Mouse (Mus musculus) hindbrain, embryonic 16.5 days (tissue): ENCODE measurements around the gene Pkp4. TPM values are rescaled to one million over a fixed set of nuclear protein-coding genes. Genes with fewer than 3 reads are reported as not detected.

ENCODE experiments used
- ATAC-seq: fragments of 200-750 bp; cut with Nextera tagmentation; 2 replicates; pipeline ENCODE4 v1.8.0; 2017; ENCODE audit warnings: moderate TSS enrichment, moderate library complexity
- H3K27ac ChIP-seq: fragments of 300-500 bp; sonication (generic); 2 replicates; pipeline ENCODE4 v1.5.1; 2014; ENCODE audit warnings: low read depth, mild to moderate bottlenecking, control low read depth, low read length, moderate library complexity
- H3K27me3 ChIP-seq: fragments of 300-500 bp; sonication (generic); replicated peaks from 2 replicates; pipeline ENCODE4 v1.6.1; 2014; ENCODE audit warnings: low read length; ENCODE audit not compliant: control insufficient read depth, insufficient read depth
- H3K36me3 ChIP-seq: fragments of 300-500 bp; sonication (generic); 2 replicates; pipeline ENCODE4 v1.6.1; 2014; ENCODE audit warnings: mild to moderate bottlenecking, low read length, moderate library complexity, mixed read lengths; ENCODE audit not compliant: control insufficient read depth, insufficient read depth
- H3K4me1 ChIP-seq: fragments of 300-500 bp; sonication (generic); 2 replicates; pipeline ENCODE4 v1.6.1; 2014; ENCODE audit warnings: low read depth, low read length; ENCODE audit not compliant: control insufficient read depth, insufficient read depth
- H3K4me2 ChIP-seq: fragments of 300-500 bp; sonication (generic); 2 replicates; pipeline ENCODE4 v1.6.1; 2014; ENCODE audit warnings: mild to moderate bottlenecking, low read length, control low read depth, moderate library complexity
- H3K4me3 ChIP-seq: fragments of 300-500 bp; sonication (generic); 2 replicates; pipeline ENCODE4 v1.5.1; 2014; ENCODE audit warnings: mild to moderate bottlenecking, low read length, control low read depth, moderate library complexity
- H3K9ac ChIP-seq: fragments of 300-500 bp; sonication (generic); 2 replicates; pipeline ENCODE4 v1.6.1; 2014; ENCODE audit warnings: low read depth, mild to moderate bottlenecking, control low read depth, low read length, moderate library complexity
- H3K9me3 ChIP-seq: fragments of 300-500 bp; sonication (generic); 2 replicates; pipeline ENCODE4 v1.6.1; 2014; ENCODE audit warnings: mild to moderate bottlenecking, low read length, moderate library complexity; ENCODE audit not compliant: control insufficient read depth
- WGBS: fragments of 180-500 bp; shearing (Covaris S2); extraction: QIAGEN DNeasy Blood & Tissue Kit; methylation state at CpG from one replicate; pipeline ENCODE4 v1.1.7; 2014; 5-methylcytosine and 5-hydroxymethylcytosine counted together
- polyA plus RNA-seq: library from polyadenylated mRNA; unstranded; fragments of >200 nt; fragmentation: Nextera tagmentation; extraction: Ambion mirVana; gene quantifications from 2 replicates; pipeline ENCODE4 v1.2.1, GENCODE M21; 2015

Pkp4 gene
- polyA plus RNA-seq, 1 experiment from 2014 or later, result 29.2 TPM

DNA sequence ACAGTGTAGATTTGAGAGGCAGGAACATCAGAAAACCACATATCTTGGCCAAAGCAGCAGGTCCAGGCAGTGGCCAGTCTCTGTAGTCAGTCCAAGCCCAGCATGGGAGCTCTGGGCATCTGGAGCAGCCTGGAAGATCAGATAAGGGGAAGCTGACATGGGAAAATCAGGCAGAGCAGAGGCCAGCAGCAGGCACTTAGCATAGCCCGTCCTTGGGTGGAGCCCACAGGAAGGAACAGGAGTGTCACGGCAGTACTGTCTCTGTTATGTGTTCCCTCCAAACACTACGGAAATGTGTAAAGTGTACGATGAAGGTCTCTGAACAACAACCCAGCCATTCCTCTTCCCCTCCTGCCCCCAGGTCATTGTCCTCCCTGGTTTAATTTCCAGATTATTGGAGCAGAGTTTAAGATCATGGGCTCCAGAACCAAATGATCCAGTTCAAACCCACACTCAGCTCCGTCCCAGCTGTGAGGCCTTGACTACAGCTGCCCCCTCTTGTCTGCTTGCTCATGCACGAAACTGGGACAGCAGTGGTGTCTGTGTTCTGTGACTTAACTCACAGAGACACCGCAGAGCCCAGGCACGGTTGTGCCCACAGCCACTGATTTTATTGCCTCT is 241.3 kb downstream of the Pkp4 start:
- peak; percentile 70 for ATAC-seq
- H3K27me3 ChIP-seq, result no peaks in the 10 kb centered on the region
- H3K4me2 ChIP-seq, result no peak overlapping the region
- peak overlapping the region; percentile 31 for H3K27ac ChIP-seq
- H3K9me3 ChIP-seq, result no peaks in the 10 kb centered on the region
- no peaks in the 10 kb centered on the region for H3K36me3 ChIP-seq
- peaks cover 2% of the 10 kb centered on the region; the same call in 1 of the 2 replicates for H3K4me1 ChIP-seq
- H3K4me3 ChIP-seq, result no peak overlapping the region
- no peak overlapping the region for H3K9ac ChIP-seq
- WGBS, result 68% methylated on average over 8 of the region's 8 CpGs

GRCm38 (mm10) chr2:59404022-59404421 is 243.4 kb downstream of the Pkp4 start:
- no peaks in the 10 kb centered on the region for H3K9me3 ChIP-seq
- H3K9ac ChIP-seq, result no peak overlapping the region
- WGBS, result 61% methylated on average over 8 of the region's 8 CpGs
- no peak overlapping the region for H3K4me2 ChIP-seq
- no peak overlapping the region for H3K27ac ChIP-seq
- H3K4me3 ChIP-seq, result no peak overlapping the region
- H3K27me3 ChIP-seq, result no peaks in the 10 kb centered on the region
- ATAC-seq, result no peak
- H3K36me3 ChIP-seq, result no peaks in the 10 kb centered on the region
- H3K4me1 ChIP-seq, result peaks cover 3% of the 10 kb centered on the region

Other genes starting within 250 kb of the Pkp4 start
- gene Ccdc148, start 167 bp upstream of the Pkp4 start, polyA plus RNA-seq, result 5.8 and 7.1 TPM in 2 replicates